Mouse (Mus musculus) mature B cell (primary cell): Measurements from ENCODE around the gene Nos1.

Experiments
- in situ Hi-C: fragments of 300-500 bp; cut with MboI; formaldehyde crosslinking; loops from 2 replicates; pipeline ENCODE4 v1.14.3; 2019

Gene Nos1

GRCm38 (mm10) chr5:117780681-117781080 lies at the start of gene Nos1:
TSS of gene Nos1 (plus strand) at chr5:117781032.
- in situ Hi-C loops: no loop called here

- in situ Hi-C loops: no loop called here
These were observed 49.5 kb upstream of the Nos1 start for GRCm38 (mm10) chr5:117731311-117731710.

- in situ Hi-C loops: no loop called here
These were observed 36.1 kb upstream of the Nos1 start for GRCm38 (mm10) chr5:117744654-117745178.

- in situ Hi-C loops: no loop called here
These were observed 31.5 kb upstream of the Nos1 start for GRCm38 (mm10) chr5:117749353-117749752.

- in situ Hi-C loops: no loop called here
These were observed 22.9 kb upstream of the Nos1 start for GRCm38 (mm10) chr5:117757696-117758482.

GRCm38 (mm10) chr5:117761181-117761832 lies 19.5 kb upstream of the Nos1 start:
- in situ Hi-C loops: no loop called here

GRCm38 (mm10) chr5:117764496-117764895 lies 16.3 kb upstream of the Nos1 start:
- in situ Hi-C loops: no loop called here

- in situ Hi-C loops: no loop called here
These were observed 1.7 kb upstream of the Nos1 start for GRCm38 (mm10) chr5:117779175-117779574.

GRCm38 (mm10) chr5:117781178-117781577 lies 346 bp downstream of the Nos1 start:
- in situ Hi-C loops: no loop called here

- in situ Hi-C loops: no loop called here
These were observed 9.2 kb downstream of the Nos1 start for GRCm38 (mm10) chr5:117790071-117790470.

- in situ Hi-C loops: no loop called here
These were observed 11.0 kb downstream of the Nos1 start for GRCm38 (mm10) chr5:117791875-117792274.

- in situ Hi-C loops: no loop called here
These were observed 20.0 kb downstream of the Nos1 start for GRCm38 (mm10) chr5:117800849-117801248.

- in situ Hi-C loops: no loop called here
These were observed 21.3 kb downstream of the Nos1 start for GRCm38 (mm10) chr5:117802071-117802521.

- in situ Hi-C loops: no loop called here
These were observed 22.7 kb downstream of the Nos1 start for GRCm38 (mm10) chr5:117803551-117803950.

GRCm38 (mm10) chr5:117810930-117811329 lies 30.1 kb downstream of the Nos1 start:
- in situ Hi-C loops: no loop called here

- in situ Hi-C loops: no loop called here
These were observed 38.0 kb downstream of the Nos1 start for GRCm38 (mm10) chr5:117818800-117819199.

GRCm38 (mm10) chr5:117820445-117820844 lies 39.6 kb downstream of the Nos1 start:
- in situ Hi-C loops: no loop called here

- in situ Hi-C loops: no loop called here
These were observed 43.0 kb downstream of the Nos1 start for GRCm38 (mm10) chr5:117823811-117824210.

GRCm38 (mm10) chr5:117824486-117824885 lies 43.7 kb downstream of the Nos1 start:
- in situ Hi-C loops: no loop called here

- in situ Hi-C loops: no loop called here
These were observed 44.5 kb downstream of the Nos1 start for GRCm38 (mm10) chr5:117825336-117825735.

GRCm38 (mm10) chr5:117827366-117827765 lies 46.5 kb downstream of the Nos1 start:
- in situ Hi-C loops: no loop called here

GRCm38 (mm10) chr5:117836930-117837329 lies 56.1 kb downstream of the Nos1 start:
- in situ Hi-C loops: no loop called here

- in situ Hi-C loops: no loop called here
These were observed 56.9 kb downstream of the Nos1 start for GRCm38 (mm10) chr5:117837731-117838130.
